Mouse (Mus musculus): Measurements from ENCODE around the gene Hspb1. TPM values are rescaled to one million over a fixed set of nuclear protein-coding genes. Genes with fewer than 3 reads are reported as not detected.
A peak's percentile ranks its signal among the peaks of the same experiment; 100 is the strongest.

The Hspb1 gene
- polyA plus RNA-seq, 1 experiment from 2014 or later = 221 TPM

DNA sequence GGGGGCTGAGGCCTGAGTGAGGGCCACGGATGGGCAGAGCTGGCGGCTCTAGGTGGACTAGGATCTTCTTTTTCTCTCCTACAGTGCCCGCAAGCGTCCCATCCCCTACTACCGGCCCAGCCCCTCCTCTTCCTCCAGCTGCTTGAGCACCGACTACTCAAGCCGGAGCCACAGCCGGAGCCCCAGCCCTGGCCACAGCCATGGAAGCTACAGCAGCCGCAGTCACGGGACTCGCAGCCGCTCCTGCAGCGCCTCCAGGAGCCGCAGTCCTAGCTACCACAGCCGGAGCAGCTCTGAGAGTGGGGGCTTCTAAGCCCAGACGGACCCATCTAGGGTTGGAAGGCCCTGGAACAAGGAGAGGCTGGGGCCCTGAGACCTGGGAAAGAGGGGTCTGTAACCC, 14.7 kb upstream of the Hspb1 start:
- no peak overlapping the region for H3K4me2 ChIP-seq (replicated peaks; ENCODE audit: low read depth, low read length)
- WGBS = 18% methylated on average over 16 of the region's 16 CpGs
- no peak overlapping the region for H3K9ac ChIP-seq (replicated peaks; ENCODE audit: low read depth, low read length)

DNA sequence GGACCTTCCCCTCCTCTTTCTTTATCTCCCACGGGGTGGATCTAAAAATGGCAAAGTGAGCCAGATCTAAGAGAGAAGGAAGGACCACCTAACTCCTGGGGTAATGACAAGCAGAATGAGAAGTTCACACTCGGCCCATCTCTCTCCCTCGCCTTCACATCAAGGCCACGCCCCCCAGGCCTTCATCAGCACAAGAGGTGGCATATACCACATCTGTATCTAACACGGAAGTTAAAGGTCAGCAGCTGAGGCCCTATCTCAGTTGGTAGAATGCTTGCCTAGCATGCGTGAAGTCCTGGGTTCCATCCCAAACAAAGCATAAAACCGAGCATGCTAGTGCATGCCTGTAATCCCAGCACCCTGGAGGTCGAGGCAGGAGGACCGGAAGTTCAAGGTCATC, 14.0 kb upstream of the Hspb1 start:
- Histone ChIP-seq H3K4me1 (ENCODE audit: control insufficient read depth, insufficient read depth, low read length) (0 out of 2 replicates have a peak, but pooled peaks cover 3% of the 10 kb centered on the region), H3K9me3 (ENCODE audit: control insufficient read depth, low read depth, low read length) (no peaks in the 10 kb centered on the region), H3K27ac (ENCODE audit: low read length) (no peak overlapping the region), H3K4me3 (ENCODE audit: low read depth, low read length) (no peak overlapping the region), H3K27me3 (ENCODE audit: control insufficient read depth, insufficient read depth, low read length) (peaks cover 10% of the 10 kb centered on the region), H3K4me2 (replicated peaks; ENCODE audit: low read depth, low read length) (no peak overlapping the region), H3K9ac (replicated peaks; ENCODE audit: low read depth, low read length) (no peak overlapping the region), H3K36me3 (ENCODE audit: control insufficient read depth, insufficient read depth, low read length) (no peaks in the 10 kb centered on the region)
- no peak for ATAC-seq (ENCODE audit: insufficient number of reproducible peaks, insufficient read depth, low FRiP score, low read depth)
- WGBS = 55% methylated on average over 9 of the region's 9 CpGs

More for the DNA sequence above, 14.7 kb upstream of the Hspb1 start:
- ATAC-seq (ENCODE audit: insufficient number of reproducible peaks, insufficient read depth, low FRiP score, low read depth) = peak; percentile 28; the same call in 1 of the 2 replicates
- peaks cover 15% of the 10 kb centered on the region for H3K27me3 ChIP-seq (ENCODE audit: control insufficient read depth, insufficient read depth, low read length)
- no peak overlapping the region for H3K4me3 ChIP-seq (ENCODE audit: low read depth, low read length)
- H3K36me3 ChIP-seq (ENCODE audit: control insufficient read depth, insufficient read depth, low read length) = no peaks in the 10 kb centered on the region
- H3K4me1 ChIP-seq (ENCODE audit: control insufficient read depth, insufficient read depth, low read length) = 0 out of 2 replicates have a peak, but pooled peaks cover 3% of the 10 kb centered on the region
- H3K9me3 ChIP-seq (ENCODE audit: control insufficient read depth, low read depth, low read length) = no peaks in the 10 kb centered on the region
- no peak overlapping the region for H3K27ac ChIP-seq (ENCODE audit: low read length)

DNA sequence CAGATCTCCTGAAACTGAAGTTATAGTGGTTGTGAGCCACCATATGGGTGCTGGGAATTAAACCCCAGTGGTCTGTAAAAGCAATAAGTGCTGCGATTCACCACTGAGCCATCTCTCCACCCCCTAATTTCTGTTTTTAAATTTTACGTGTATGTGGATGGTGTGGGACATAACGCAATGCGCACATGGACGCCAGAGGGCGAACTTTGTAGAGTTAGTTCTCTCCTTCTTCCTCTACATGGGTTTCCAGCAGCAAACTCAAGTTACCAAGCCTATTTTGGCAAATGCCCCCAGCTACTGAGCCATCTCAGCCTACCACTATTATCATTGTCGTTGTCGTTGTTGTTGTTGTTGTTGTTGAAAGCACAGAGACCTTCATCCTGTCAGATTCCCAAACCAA, 10.5 kb upstream of the Hspb1 start:
- H3K36me3 ChIP-seq (ENCODE audit: control insufficient read depth, insufficient read depth, low read length) = no peaks in the 10 kb centered on the region
- H3K4me2 ChIP-seq (replicated peaks; ENCODE audit: low read depth, low read length) = peak overlapping the region; percentile 49
- no peak overlapping the region for H3K9ac ChIP-seq (replicated peaks; ENCODE audit: low read depth, low read length)
- H3K4me1 ChIP-seq (ENCODE audit: control insufficient read depth, insufficient read depth, low read length) = peaks cover 11% of the 10 kb centered on the region; the same call in 1 of the 2 replicates
- ATAC-seq (ENCODE audit: insufficient number of reproducible peaks, insufficient read depth, low FRiP score, low read depth) = no peak
- H3K27me3 ChIP-seq (ENCODE audit: control insufficient read depth, insufficient read depth, low read length) = no peaks in the 10 kb centered on the region
- H3K27ac ChIP-seq (ENCODE audit: low read length) = no peak overlapping the region
- H3K9me3 ChIP-seq (ENCODE audit: control insufficient read depth, low read depth, low read length) = no peaks in the 10 kb centered on the region
- WGBS = 19% methylated on average over 8 of the region's 8 CpGs
- peak overlapping the region; percentile 29; the same call in 1 of the 2 replicates for H3K4me3 ChIP-seq (ENCODE audit: low read depth, low read length)

DNA sequence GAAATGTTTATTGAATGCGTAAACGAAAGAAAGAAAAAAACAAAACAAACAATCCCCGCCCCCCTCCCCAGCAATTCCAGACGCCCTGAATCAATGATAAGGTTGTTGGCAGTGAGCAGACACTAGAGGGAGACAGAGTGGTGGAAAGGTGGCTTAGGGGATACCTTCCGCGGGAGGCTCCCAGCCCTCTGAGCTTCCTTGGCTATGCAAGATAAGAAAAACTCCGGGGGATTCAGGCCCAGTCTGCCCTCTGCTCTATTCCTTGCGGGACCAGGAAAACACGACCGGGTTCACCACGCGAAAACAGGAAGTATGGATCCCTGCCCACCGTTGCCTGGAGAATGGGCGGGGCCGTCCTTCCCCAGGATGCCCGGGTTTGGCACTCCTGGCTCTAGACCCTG, 9.9 kb upstream of the Hspb1 start:
- ATAC-seq (ENCODE audit: insufficient number of reproducible peaks, insufficient read depth, low FRiP score, low read depth) = no peak
- WGBS = under 1% methylated on average over 16 of the region's 16 CpGs
- Histone ChIP-seq H3K4me3 (ENCODE audit: low read depth, low read length) (peak overlapping the region; percentile 29), H3K9me3 (ENCODE audit: control insufficient read depth, low read depth, low read length) (no peaks in the 10 kb centered on the region), H3K4me2 (replicated peaks; ENCODE audit: low read depth, low read length) (peak overlapping the region; percentile 49), H3K4me1 (ENCODE audit: control insufficient read depth, insufficient read depth, low read length) (peaks cover 11% of the 10 kb centered on the region; the same call in 1 of the 2 replicates), H3K9ac (replicated peaks; ENCODE audit: low read depth, low read length) (no peak overlapping the region), H3K27ac (ENCODE audit: low read length) (no peak overlapping the region), H3K36me3 (ENCODE audit: control insufficient read depth, insufficient read depth, low read length) (no peaks in the 10 kb centered on the region), H3K27me3 (ENCODE audit: control insufficient read depth, insufficient read depth, low read length) (no peaks in the 10 kb centered on the region)

DNA sequence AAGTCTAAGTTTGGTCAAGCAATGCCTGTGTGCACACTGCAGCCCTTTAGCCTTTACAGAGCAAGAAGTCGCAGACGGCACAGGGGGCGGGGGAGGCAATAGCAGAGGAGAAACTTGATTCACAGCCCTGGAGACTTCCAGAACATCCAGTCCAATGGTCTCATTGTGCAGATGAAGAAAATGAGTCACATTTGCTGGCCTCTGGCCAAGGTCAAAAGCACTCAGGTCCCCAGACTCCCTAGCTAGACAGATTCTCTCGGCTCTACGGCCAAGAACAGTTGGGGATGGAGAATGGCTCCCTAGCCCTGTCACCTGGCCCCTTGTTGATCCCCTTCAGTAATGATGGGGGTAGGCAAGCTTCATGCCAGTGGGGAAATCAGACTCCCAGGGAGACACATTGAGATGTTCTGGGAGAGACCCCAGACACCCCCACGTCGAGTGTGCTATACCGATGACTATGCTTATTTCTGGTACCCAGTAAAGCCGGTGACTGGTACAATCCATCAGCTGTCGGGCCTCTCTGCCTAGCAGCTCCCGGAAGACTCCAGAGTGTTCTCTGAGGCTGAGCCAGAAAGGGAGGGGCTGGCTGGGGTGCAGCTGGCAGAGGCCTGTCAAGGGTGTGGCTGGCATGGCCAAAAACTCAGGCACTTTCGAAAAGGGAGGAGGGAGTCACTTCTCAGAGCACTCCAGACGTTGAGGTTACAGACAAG, 8.1 kb upstream of the Hspb1 start:
- WGBS = 26% methylated on average over 13 of the region's 13 CpGs
- Histone ChIP-seq H3K9me3 (ENCODE audit: control insufficient read depth, low read depth, low read length) (no peaks in the 10 kb centered on the region), H3K27me3 (ENCODE audit: control insufficient read depth, insufficient read depth, low read length) (no peaks in the 10 kb centered on the region), H3K36me3 (ENCODE audit: control insufficient read depth, insufficient read depth, low read length) (no peaks in the 10 kb centered on the region), H3K4me2 (replicated peaks; ENCODE audit: low read depth, low read length) (no peak overlapping the region), H3K4me1 (ENCODE audit: control insufficient read depth, insufficient read depth, low read length) (peaks cover 8% of the 10 kb centered on the region; the same call in 1 of the 2 replicates), H3K27ac (ENCODE audit: low read length) (0 out of 2 replicates have a peak overlapping the region, but pooled peaks have one; percentile 6), H3K9ac (replicated peaks; ENCODE audit: low read depth, low read length) (no peak overlapping the region), H3K4me3 (ENCODE audit: low read depth, low read length) (no peak overlapping the region)
- peak; percentile 57 for ATAC-seq (ENCODE audit: insufficient number of reproducible peaks, insufficient read depth, low FRiP score, low read depth)

DNA sequence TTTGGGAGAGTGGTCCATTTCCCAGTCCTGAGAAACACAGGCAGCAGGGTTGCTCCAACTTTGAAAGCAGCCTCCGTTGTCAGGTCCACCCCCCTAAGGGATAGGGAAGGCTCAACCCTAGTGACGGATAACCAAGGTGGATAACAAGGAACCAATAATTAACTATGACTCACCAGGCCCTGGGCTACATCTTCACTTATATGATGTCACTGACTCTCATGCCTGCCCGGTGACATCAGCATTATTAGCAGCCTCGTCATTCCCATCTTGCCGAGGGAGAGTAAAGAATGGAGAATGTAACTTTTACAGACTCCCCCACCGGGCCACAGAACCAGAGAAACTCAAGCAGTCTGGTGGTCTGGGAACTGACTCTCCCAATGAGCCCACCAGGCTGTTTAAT, 3.1 kb upstream of the Hspb1 start:
- 63% methylated on average over 6 of the region's 6 CpGs for WGBS
- no peak overlapping the region for H3K27ac ChIP-seq (ENCODE audit: low read length)
- no peak for ATAC-seq (ENCODE audit: insufficient number of reproducible peaks, insufficient read depth, low FRiP score, low read depth)
- no peaks in the 10 kb centered on the region for H3K9me3 ChIP-seq (ENCODE audit: control insufficient read depth, low read depth, low read length)
- no peaks in the 10 kb centered on the region for H3K36me3 ChIP-seq (ENCODE audit: control insufficient read depth, insufficient read depth, low read length)
- no peak overlapping the region for H3K4me2 ChIP-seq (replicated peaks; ENCODE audit: low read depth, low read length)
- no peaks in the 10 kb centered on the region for H3K27me3 ChIP-seq (ENCODE audit: control insufficient read depth, insufficient read depth, low read length)
- peaks cover 8% of the 10 kb centered on the region; the same call in 1 of the 2 replicates for H3K4me1 ChIP-seq (ENCODE audit: control insufficient read depth, insufficient read depth, low read length)
- H3K9ac ChIP-seq (replicated peaks; ENCODE audit: low read depth, low read length) = no peak overlapping the region
- H3K4me3 ChIP-seq (ENCODE audit: low read depth, low read length) = no peak overlapping the region

DNA sequence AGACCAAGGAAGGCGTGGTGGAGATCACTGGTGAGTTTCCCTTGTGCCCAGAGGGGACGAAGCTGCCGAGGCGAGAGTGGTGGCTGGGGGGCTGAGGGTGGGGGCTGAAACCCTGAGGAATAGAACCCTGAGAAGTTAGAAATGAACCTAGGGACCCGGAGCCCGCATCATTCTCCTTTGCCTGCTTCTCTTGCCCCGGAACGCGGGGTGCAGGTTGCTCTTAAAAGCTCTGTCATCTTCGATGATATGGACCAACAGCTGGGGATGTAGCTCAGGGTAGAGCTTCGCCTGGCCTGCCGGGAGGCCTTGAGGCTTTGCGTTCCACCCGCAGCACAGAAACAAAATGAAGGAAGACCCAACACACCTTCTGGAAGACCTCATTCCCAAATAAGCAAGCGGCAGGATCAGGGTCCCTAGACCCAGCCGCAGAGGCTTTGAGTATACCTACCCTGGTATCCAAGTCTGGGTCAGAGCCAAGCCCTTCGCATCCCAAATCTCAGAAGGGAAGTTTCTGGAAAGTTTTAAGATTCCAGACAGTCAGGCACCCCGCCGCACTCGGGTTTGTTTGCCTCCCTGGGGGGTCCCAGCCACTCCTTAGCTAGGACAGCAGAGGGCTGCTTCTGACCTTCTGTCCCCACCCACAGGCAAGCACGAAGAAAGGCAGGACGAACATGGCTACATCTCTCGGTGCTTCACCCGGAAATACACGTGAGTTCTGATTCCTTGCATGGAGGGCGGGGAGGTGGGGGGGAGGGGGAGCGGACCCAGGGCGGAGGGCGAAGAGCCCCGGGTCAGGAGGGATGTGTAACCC, 891 bp downstream of the Hspb1 start:
- H3K27me3 ChIP-seq (ENCODE audit: control insufficient read depth, insufficient read depth, low read length) = no peaks in the 10 kb centered on the region
- WGBS = 3% methylated on average over 30 of the region's 30 CpGs
- no peak for ATAC-seq (ENCODE audit: insufficient number of reproducible peaks, insufficient read depth, low FRiP score, low read depth)
- H3K4me2 ChIP-seq (replicated peaks; ENCODE audit: low read depth, low read length) = peak overlapping the region; percentile 45
- no peaks in the 10 kb centered on the region for H3K9me3 ChIP-seq (ENCODE audit: control insufficient read depth, low read depth, low read length)
- peak overlapping the region; percentile 30 for H3K4me3 ChIP-seq (ENCODE audit: low read depth, low read length)
- 0 out of 2 replicates have a peak, but pooled peaks cover 4% of the 10 kb centered on the region for H3K4me1 ChIP-seq (ENCODE audit: control insufficient read depth, insufficient read depth, low read length)
- H3K9ac ChIP-seq (replicated peaks; ENCODE audit: low read depth, low read length) = no peak overlapping the region; the same call in 1 of the 2 replicates
- H3K36me3 ChIP-seq (ENCODE audit: control insufficient read depth, insufficient read depth, low read length) = no peaks in the 10 kb centered on the region
- no peak overlapping the region for H3K27ac ChIP-seq (ENCODE audit: low read length)

DNA sequence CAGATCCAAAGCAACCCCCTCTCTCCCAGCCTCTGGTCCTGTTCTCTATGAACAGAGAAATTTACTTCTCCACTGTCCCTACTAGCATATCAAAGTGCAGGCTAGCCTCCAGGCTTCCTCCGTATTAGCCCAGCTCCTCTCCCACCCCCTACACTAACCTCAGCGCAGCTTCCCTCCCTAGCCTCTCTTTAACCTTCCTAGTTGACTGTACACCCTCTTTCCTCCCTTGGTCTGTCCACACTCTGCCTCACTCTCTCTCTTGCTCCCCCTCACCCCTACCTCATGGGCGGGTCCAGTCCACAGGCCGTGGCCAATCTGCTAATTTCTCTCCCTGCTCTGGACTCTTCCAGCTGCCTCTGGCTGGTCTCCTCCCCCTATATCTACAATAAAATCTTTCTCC, 2.6 kb downstream of the Hspb1 start:
- H3K9me3 ChIP-seq (ENCODE audit: control insufficient read depth, low read depth, low read length) = no peaks in the 10 kb centered on the region
- H3K27me3 ChIP-seq (ENCODE audit: control insufficient read depth, insufficient read depth, low read length) = no peaks in the 10 kb centered on the region
- no peak overlapping the region for H3K4me3 ChIP-seq (ENCODE audit: low read depth, low read length)
- H3K4me1 ChIP-seq (ENCODE audit: control insufficient read depth, insufficient read depth, low read length) = 0 out of 2 replicates have a peak, but pooled peaks cover 4% of the 10 kb centered on the region
- ATAC-seq (ENCODE audit: insufficient number of reproducible peaks, insufficient read depth, low FRiP score, low read depth) = no peak
- H3K27ac ChIP-seq (ENCODE audit: low read length) = no peak overlapping the region; the same call in 1 of the 2 replicates
- H3K9ac ChIP-seq (replicated peaks; ENCODE audit: low read depth, low read length) = no peak overlapping the region
- no peak overlapping the region for H3K4me2 ChIP-seq (replicated peaks; ENCODE audit: low read depth, low read length)
- 50% methylated on average over 4 of the region's 4 CpGs for WGBS
- no peaks in the 10 kb centered on the region for H3K36me3 ChIP-seq (ENCODE audit: control insufficient read depth, insufficient read depth, low read length)
